11 mouse cellular contexts compared by ENCODE assay signal in genomic region chr4:156184291-156184954, GRCm38 (mm10). TPM values are rescaled to one million over a fixed set of nuclear protein-coding genes. Genes with fewer than 3 reads are reported as not detected.
DNase-seq lines count a peak whose midpoint lies in the region; ATAC-seq and TF ChIP-seq lines count a peak whose summit lies in the region.
"Had no signal": no experiment of that assay in that cellular context is flagged by ENCODE, and none has a peak within 500 bp of the region (broad histone marks: within the 10 kb centered on the region; RNA-seq: fewer than 3 reads in every experiment).

No protein-coding gene starts in this region.

- no peak overlapping the region for H3K4me2 ChIP-seq in lung, postnatal 0 days (replicated peaks; ENCODE audit: low read depth, low read length)
- H3K4me2 ChIP-seq in embryonic facial prominence, embryonic 14.5 days (ENCODE audit: low read depth, low read length), result peak overlapping the region; percentile 61
- H3K4me2 ChIP-seq in hindbrain, embryonic 11.5 days (replicated peaks; ENCODE audit: low read depth, low read length), result peak overlapping the region; percentile 65
- peak overlapping the region; percentile 85 for H3K4me2 ChIP-seq in midbrain, postnatal 0 days (ENCODE audit: low read depth, low read length, poor library complexity, severe bottlenecking)

- H3K27ac ChIP-seq in lung, postnatal 0 days (ENCODE audit: low read length), result no peak overlapping the region
- H3K27ac ChIP-seq in embryonic facial prominence, embryonic 14.5 days (replicated peaks; ENCODE audit: low read depth, low read length), result no peak overlapping the region
- peak overlapping the region; percentile 90 for H3K27ac ChIP-seq in hindbrain, embryonic 11.5 days (ENCODE audit: low read depth, low read length)
- H3K27ac ChIP-seq in midbrain, postnatal 0 days (ENCODE audit: low read depth, low read length), result peak overlapping the region; percentile 91
- H3K27ac ChIP-seq: limb, embryonic 12.5 days had no signal

- H3K9me3 ChIP-seq in lung, postnatal 0 days (ENCODE audit: low read length), result no peaks in the 10 kb centered on the region
- no peaks in the 10 kb centered on the region for H3K9me3 ChIP-seq in embryonic facial prominence, embryonic 14.5 days (ENCODE audit: control insufficient read depth, low read length)
- H3K9me3 ChIP-seq in hindbrain, embryonic 11.5 days (ENCODE audit: control insufficient read depth, low read length), result no peaks in the 10 kb centered on the region
- no peaks in the 10 kb centered on the region for H3K9me3 ChIP-seq in midbrain, postnatal 0 days (ENCODE audit: low read length)
- H3K9me3 ChIP-seq: G1E; limb, embryonic 12.5 days had no signal

- H3K36me3 ChIP-seq in lung, postnatal 0 days (ENCODE audit: insufficient read depth, low read length), result no peaks in the 10 kb centered on the region
- peaks cover 35% of the 10 kb centered on the region for H3K36me3 ChIP-seq in embryonic facial prominence, embryonic 14.5 days (ENCODE audit: control insufficient read depth, insufficient read depth, low read length)
- no peaks in the 10 kb centered on the region for H3K36me3 ChIP-seq in hindbrain, embryonic 11.5 days (ENCODE audit: control insufficient read depth, insufficient read depth, low read length)
- peaks cover 11% of the 10 kb centered on the region; the same call in 1 of the 2 replicates for H3K36me3 ChIP-seq in midbrain, postnatal 0 days (ENCODE audit: insufficient read depth, low read length)
- H3K36me3 ChIP-seq: G1E had no signal

- TF ChIP-seq EP300 in lung, postnatal 0 days (IDR thresholded peaks at IDR 0.05), result no peak

- peak; percentile 19 for ATAC-seq in lung, postnatal 0 days
- 0 out of 2 replicates have a peak, but pooled peaks have one; percentile 14 for ATAC-seq in embryonic facial prominence, embryonic 14.5 days (ENCODE audit: low read depth)
- peak; percentile 6; the same call in 1 of the 2 replicates for ATAC-seq in hindbrain, embryonic 11.5 days (ENCODE audit: low FRiP score)
- ATAC-seq in midbrain, postnatal 0 days (ENCODE audit: low FRiP score), result no peak

- H3K4me3 ChIP-seq in lung, postnatal 0 days (ENCODE audit: low read depth, low read length), result no peak overlapping the region
- H3K4me3 ChIP-seq in embryonic facial prominence, embryonic 14.5 days (ENCODE audit: low read depth, low read length), result no peak overlapping the region
- peak overlapping the region; percentile 43 for H3K4me3 ChIP-seq in hindbrain, embryonic 11.5 days (ENCODE audit: low read depth, low read length)
- H3K4me3 ChIP-seq in midbrain, postnatal 0 days (ENCODE audit: low read depth, low read length), result peak overlapping the region; percentile 54
- H3K4me3 ChIP-seq: limb, embryonic 12.5 days had no signal

- H3K9ac ChIP-seq in lung, postnatal 0 days (replicated peaks; ENCODE audit: low read depth), result no peak overlapping the region
- H3K9ac ChIP-seq in embryonic facial prominence, embryonic 14.5 days (ENCODE audit: low read depth, low read length), result 0 out of 2 replicates have a peak overlapping the region, but pooled peaks have one; percentile 25
- peak overlapping the region; percentile 88 for H3K9ac ChIP-seq in hindbrain, embryonic 11.5 days (ENCODE audit: low read depth, low read length)
- peak overlapping the region; percentile 75 for H3K9ac ChIP-seq in midbrain, postnatal 0 days (replicated peaks; ENCODE audit: low read length, poor library complexity, severe bottlenecking)

- intact Hi-C loops in left cerebral cortex, postnatal 25 days (cut with DNase I), result no loop called here

- DNase-seq in lung, postnatal 0 days (ENCODE audit: low spot score), result peak; percentile 39
- DNase-seq in lung, adult 18-20 months, result no peak
- DNase-seq in embryonic facial prominence, embryonic 14.5 days (ENCODE audit: low spot score), result no peak
- DNase-seq in hindbrain, embryonic 11.5 days (ENCODE audit: low spot score), result no peak
- DNase-seq in midbrain, postnatal 0 days (ENCODE audit: low spot score), result peak; percentile 6
- DNase-seq in frontal cortex, postnatal 14 days (ENCODE audit: low spot score in 2 of 2), result no peak
- DNase-seq in left cerebral cortex, postnatal 25 days (ENCODE audit: low spot score in 2 of 2), result no peak
- no peak for DNase-seq in cerebellum, postnatal 25 days
- DNase-seq: kidney, adult 9 months had no signal

- no peaks in the 10 kb centered on the region for H3K27me3 ChIP-seq in lung, postnatal 0 days (replicated peaks; ENCODE audit: insufficient read depth, low read length)
- no peaks in the 10 kb centered on the region for H3K27me3 ChIP-seq in embryonic facial prominence, embryonic 14.5 days (replicated peaks; ENCODE audit: control insufficient read depth, insufficient read depth, low read length)
- no peaks in the 10 kb centered on the region for H3K27me3 ChIP-seq in hindbrain, embryonic 11.5 days (ENCODE audit: control insufficient read depth, insufficient read depth, low read length)
- H3K27me3 ChIP-seq in midbrain, postnatal 0 days (ENCODE audit: insufficient read depth, low read length), result no peaks in the 10 kb centered on the region
- H3K27me3 ChIP-seq: limb, embryonic 12.5 days had no signal

- WGBS in lung, postnatal 0 days, result 75% methylated on average over 7 of the region's 7 CpGs
- whole genome bisulfite sequencing in embryonic facial prominence, embryonic 14.5 days, result 78% methylated on average over 7 of the region's 7 CpGs
- 80% methylated on average over 7 of the region's 7 CpGs for WGBS in hindbrain, embryonic 11.5 days
- WGBS in midbrain, postnatal 0 days, result 59% methylated on average over 7 of the region's 7 CpGs

- no peak for TF ChIP-seq CTCF in lung, postnatal 0 days (IDR thresholded peaks at IDR 0.05)
- no peak for TF ChIP-seq CTCF in midbrain, postnatal 0 days (IDR thresholded peaks at IDR 0.05)

- H3K4me1 ChIP-seq in lung, postnatal 0 days (ENCODE audit: insufficient read depth, low read depth, low read length), result peaks cover 11% of the 10 kb centered on the region
- H3K4me1 ChIP-seq in embryonic facial prominence, embryonic 14.5 days (ENCODE audit: control insufficient read depth, insufficient read depth, low read length), result peaks cover 26% of the 10 kb centered on the region
- peaks cover 36% of the 10 kb centered on the region for H3K4me1 ChIP-seq in hindbrain, embryonic 11.5 days (replicated peaks; ENCODE audit: control insufficient read depth, insufficient read depth, low read length)
- H3K4me1 ChIP-seq in midbrain, postnatal 0 days (ENCODE audit: insufficient read depth, low read length), result peaks cover 50% of the 10 kb centered on the region

RNA-seq across cellular contexts. Expression of gene Agrn, which starts 12.9 kb away (rescaled TPM):
- polyA plus RNA-seq in lung, postnatal 0 days (2015; fragmentation: Nextera tagmentation; extraction: Ambion mirVana), result 70.1 and 85.7 TPM in 2 replicates
- polyA plus RNA-seq in embryonic facial prominence, embryonic 14.5 days (2014; fragmentation: Nextera tagmentation; extraction: Ambion mirVana), result 68.4 and 79.1 TPM in 2 replicates
- polyA plus RNA-seq in hindbrain, embryonic 11.5 days (2014; fragmentation: Nextera tagmentation; extraction: Ambion mirVana), result 79.7 and 80.7 TPM in 2 replicates
- 303 and 333 TPM in 2 replicates for total RNA-seq in midbrain, postnatal 0 days (2014; rRNA removed)
- 72.8 and 77.1 TPM in 2 replicates for polyA plus RNA-seq in midbrain, postnatal 0 days (2015; fragmentation: Nextera tagmentation; extraction: Ambion mirVana)
- total RNA-seq in left cerebral cortex, postnatal 25 days (2021), result 100 to 1,000 TPM; 143 to 149 TPM

RNA-seq across cellular contexts. Expression of gene Isg15, which starts 16.2 kb away (rescaled TPM):
- polyA plus RNA-seq in lung, postnatal 0 days (2015; fragmentation: Nextera tagmentation; extraction: Ambion mirVana), result 11.8 and 13.8 TPM in 2 replicates
- polyA plus RNA-seq in embryonic facial prominence, embryonic 14.5 days (2014; fragmentation: Nextera tagmentation; extraction: Ambion mirVana), result 0.67 and 1.2 TPM in 2 replicates
- 0.54 and 1.2 TPM in 2 replicates for polyA plus RNA-seq in hindbrain, embryonic 11.5 days (2014; fragmentation: Nextera tagmentation; extraction: Ambion mirVana)
- total RNA-seq in midbrain, postnatal 0 days (2014; rRNA removed), result 1.7 and 2.3 TPM in 2 replicates
- 2.4 and 3.9 TPM in 2 replicates for polyA plus RNA-seq in midbrain, postnatal 0 days (2015; fragmentation: Nextera tagmentation; extraction: Ambion mirVana)
- 1 to 10 TPM; 1.2 to 1.8 TPM for total RNA-seq in left cerebral cortex, postnatal 25 days (2021)

RNA-seq across cellular contexts. Expression of gene AW011738, which starts 18.7 kb away (rescaled TPM):
- polyA plus RNA-seq in lung, postnatal 0 days (2015; fragmentation: Nextera tagmentation; extraction: Ambion mirVana), result 4.0 and 5.1 TPM in 2 replicates
- polyA plus RNA-seq in embryonic facial prominence, embryonic 14.5 days (2014; fragmentation: Nextera tagmentation; extraction: Ambion mirVana), result 0.74 and 0.79 TPM in 2 replicates
- 2.0 and 3.1 TPM in 2 replicates for polyA plus RNA-seq in hindbrain, embryonic 11.5 days (2014; fragmentation: Nextera tagmentation; extraction: Ambion mirVana)
- total RNA-seq in midbrain, postnatal 0 days (2014; rRNA removed), result 7.5 and 8.2 TPM in 2 replicates
- 3.5 and 3.7 TPM in 2 replicates for polyA plus RNA-seq in midbrain, postnatal 0 days (2015; fragmentation: Nextera tagmentation; extraction: Ambion mirVana)
- total RNA-seq in left cerebral cortex, postnatal 25 days (2021), result 1 to 10 TPM; 4.4 to 6.3 TPM
- polyA plus RNA-seq: G1E had no signal

RNA-seq across cellular contexts. Expression of gene Perm1, which starts 31.2 kb away (rescaled TPM):
- 0.46 and 0.56 TPM in 2 replicates for polyA plus RNA-seq in lung, postnatal 0 days (2015; fragmentation: Nextera tagmentation; extraction: Ambion mirVana)
- 1.5 and 2.2 TPM in 2 replicates for polyA plus RNA-seq in embryonic facial prominence, embryonic 14.5 days (2014; fragmentation: Nextera tagmentation; extraction: Ambion mirVana)
- polyA plus RNA-seq in hindbrain, embryonic 11.5 days (2014; fragmentation: Nextera tagmentation; extraction: Ambion mirVana), result 1.1 and 1.4 TPM in 2 replicates
- total RNA-seq in midbrain, postnatal 0 days (2014; rRNA removed), result 1.9 and 2.0 TPM in 2 replicates
- 1.4 and 1.7 TPM in 2 replicates for polyA plus RNA-seq in midbrain, postnatal 0 days (2015; fragmentation: Nextera tagmentation; extraction: Ambion mirVana)
- under 1 TPM; 0.46 to 0.76 TPM for total RNA-seq in left cerebral cortex, postnatal 25 days (2021)
- polyA plus RNA-seq: G1E had no signal

RNA-seq across cellular contexts. Expression of gene Plekhn1, which starts 50.2 kb away (rescaled TPM):
- 11.2 and 12.7 TPM in 2 replicates for polyA plus RNA-seq in lung, postnatal 0 days (2015; fragmentation: Nextera tagmentation; extraction: Ambion mirVana)
- polyA plus RNA-seq in embryonic facial prominence, embryonic 14.5 days (2014; fragmentation: Nextera tagmentation; extraction: Ambion mirVana), result 23.9 and 25.8 TPM in 2 replicates
- polyA plus RNA-seq in hindbrain, embryonic 11.5 days (2014; fragmentation: Nextera tagmentation; extraction: Ambion mirVana), result 17.0 and 17.8 TPM in 2 replicates
- total RNA-seq in midbrain, postnatal 0 days (2014; rRNA removed), result 46.6 and 46.7 TPM in 2 replicates
- 18.7 and 19.3 TPM in 2 replicates for polyA plus RNA-seq in midbrain, postnatal 0 days (2015; fragmentation: Nextera tagmentation; extraction: Ambion mirVana)
- 10 to 100 TPM; 32.8 to 37.8 TPM for total RNA-seq in left cerebral cortex, postnatal 25 days (2021)

Comparison
In these comparisons a context has a peak if more than half of its experiments do, and no peak if none do; other contexts are left out.
1. DNase-seq: peak in lung, postnatal 0 days (single experiment) and midbrain, postnatal 0 days (single experiment); none in lung, adult 18-20 months (0 of 2), embryonic facial prominence, embryonic 14.5 days (single experiment), hindbrain, embryonic 11.5 days (single experiment), frontal cortex, postnatal 14 days (0 of 2), left cerebral cortex, postnatal 25 days (0 of 2) and cerebellum, postnatal 25 days (0 of 2).
2. H3K27ac ChIP-seq: peak in hindbrain, embryonic 11.5 days (single experiment) and midbrain, postnatal 0 days (single experiment); none in lung, postnatal 0 days (single experiment) and embryonic facial prominence, embryonic 14.5 days (single experiment).
3. H3K4me3 ChIP-seq: peak in hindbrain, embryonic 11.5 days (single experiment) and midbrain, postnatal 0 days (single experiment); none in lung, postnatal 0 days (single experiment) and embryonic facial prominence, embryonic 14.5 days (single experiment).